Comparison of ENCODE assay signal across 9 mouse cellular contexts in the genomic region with DNA sequence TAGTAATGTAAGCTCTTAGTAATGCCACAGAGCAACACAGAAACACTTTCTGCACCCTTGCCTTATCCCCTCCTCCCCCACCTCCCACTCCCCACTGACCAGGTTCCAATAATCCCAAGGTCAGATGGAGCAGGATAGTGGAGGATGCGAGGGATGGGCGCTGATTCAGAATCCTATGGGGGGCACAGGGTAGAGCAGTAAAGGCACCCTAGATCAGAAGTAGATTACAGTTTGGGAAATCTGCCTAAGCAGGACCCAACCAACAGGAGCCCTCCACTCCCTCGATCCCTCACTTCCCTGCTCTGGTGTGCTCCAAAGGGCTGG. TPM values are rescaled to one million over a fixed set of nuclear protein-coding genes. Genes with fewer than 3 reads are reported as not detected.
DNase-seq lines count a peak whose midpoint lies in the region; ATAC-seq lines count a peak whose summit lies in the region.
"Had no signal": no experiment of that assay in that cellular context is flagged by ENCODE, and none has a peak within 500 bp of the region (broad histone marks: within the 10 kb centered on the region; RNA-seq: fewer than 3 reads in every experiment).

No protein-coding gene starts in this region.

- H3K9ac ChIP-seq in lung, embryonic 16.5 days (ENCODE audit: low read length), result peak overlapping the region; percentile 69
- H3K9ac ChIP-seq in forebrain, embryonic 12.5 days, result peak overlapping the region; percentile 66; the same call in 1 of the 2 replicates
- H3K9ac ChIP-seq in neural tube, embryonic 15.5 days (replicated peaks), result peak overlapping the region; percentile 66

- no peaks in the 10 kb centered on the region for H3K36me3 ChIP-seq in lung, embryonic 16.5 days (ENCODE audit: control insufficient read depth, insufficient read depth, low read length)
- no peaks in the 10 kb centered on the region for H3K36me3 ChIP-seq in forebrain, embryonic 12.5 days (replicated peaks)
- no peaks in the 10 kb centered on the region for H3K36me3 ChIP-seq in limb, embryonic 10.5 days
- H3K36me3 ChIP-seq in neural tube, embryonic 15.5 days, result no peaks in the 10 kb centered on the region

- no peak for DNase-seq in lung, postnatal 14 days
- DNase-seq in limb, embryonic 10.5 days (ENCODE audit: low spot score), result no peak
- DNase-seq in gastrocnemius, postnatal 4 days (ENCODE audit: low spot score in 2 of 2), result no peak
- no peak for DNase-seq in urinary bladder, postnatal 10 days (ENCODE audit: low spot score)
- DNase-seq in ovary, postnatal 36 days (ENCODE audit: low spot score), result no peak

- 7% methylated on average over 3 of the region's 3 CpGs for WGBS in lung, embryonic 16.5 days
- 4% methylated on average over 3 of the region's 3 CpGs for WGBS in forebrain, embryonic 12.5 days
- WGBS in limb, embryonic 10.5 days, result 6% methylated on average over 3 of the region's 3 CpGs
- WGBS in neural tube, embryonic 15.5 days, result 5% methylated on average over 3 of the region's 3 CpGs

- H3K27ac ChIP-seq in lung, embryonic 16.5 days (ENCODE audit: low read length), result no peak overlapping the region
- H3K27ac ChIP-seq in forebrain, embryonic 12.5 days, result no peak overlapping the region
- peak overlapping the region; percentile 82 for H3K27ac ChIP-seq in limb, embryonic 10.5 days
- no peak overlapping the region; the same call in 1 of the 2 replicates for H3K27ac ChIP-seq in neural tube, embryonic 15.5 days (replicated peaks)

- ATAC-seq in lung, embryonic 16.5 days (ENCODE audit: low read depth), result no peak
- no peak for ATAC-seq in forebrain, embryonic 12.5 days (ENCODE audit: low FRiP score)
- no peak for ATAC-seq in neural tube, embryonic 15.5 days (ENCODE audit: low FRiP score)

- peak overlapping the region; percentile 100 for H3K4me2 ChIP-seq in lung, embryonic 16.5 days (ENCODE audit: low read depth, low read length)
- peak overlapping the region; percentile 99 for H3K4me2 ChIP-seq in forebrain, embryonic 12.5 days
- peak overlapping the region; percentile 100 for H3K4me2 ChIP-seq in neural tube, embryonic 15.5 days

- peaks cover 8% of the 10 kb centered on the region for H3K4me1 ChIP-seq in lung, embryonic 16.5 days (replicated peaks; ENCODE audit: control insufficient read depth, insufficient read depth, low read length)
- peaks cover 24% of the 10 kb centered on the region for H3K4me1 ChIP-seq in forebrain, embryonic 12.5 days
- H3K4me1 ChIP-seq in limb, embryonic 10.5 days, result peaks cover 28% of the 10 kb centered on the region
- peaks cover 25% of the 10 kb centered on the region for H3K4me1 ChIP-seq in neural tube, embryonic 15.5 days

- peaks cover 39% of the 10 kb centered on the region for H3K27me3 ChIP-seq in lung, embryonic 16.5 days (ENCODE audit: control insufficient read depth, insufficient read depth, low read depth, low read length)
- peaks cover 60% of the 10 kb centered on the region for H3K27me3 ChIP-seq in forebrain, embryonic 12.5 days
- peaks cover 75% of the 10 kb centered on the region for H3K27me3 ChIP-seq in limb, embryonic 10.5 days (ENCODE audit: low read depth, poor library complexity, severe bottlenecking)
- peaks cover 39% of the 10 kb centered on the region for H3K27me3 ChIP-seq in neural tube, embryonic 15.5 days (replicated peaks)

- H3K4me3 ChIP-seq in lung, embryonic 16.5 days (ENCODE audit: low read length), result peak overlapping the region; percentile 62
- H3K4me3 ChIP-seq in forebrain, embryonic 12.5 days (replicated peaks), result peak overlapping the region; percentile 60
- H3K4me3 ChIP-seq in limb, embryonic 10.5 days, result peak overlapping the region; percentile 69
- peak overlapping the region; percentile 63 for H3K4me3 ChIP-seq in neural tube, embryonic 15.5 days (replicated peaks)

- H3K9me3 ChIP-seq in lung, embryonic 16.5 days (ENCODE audit: control insufficient read depth, low read length), result no peaks in the 10 kb centered on the region
- no peaks in the 10 kb centered on the region for H3K9me3 ChIP-seq in forebrain, embryonic 12.5 days
- no peaks in the 10 kb centered on the region for H3K9me3 ChIP-seq in limb, embryonic 10.5 days (replicated peaks)
- H3K9me3 ChIP-seq in neural tube, embryonic 15.5 days (replicated peaks), result no peaks in the 10 kb centered on the region

RNA-seq across cellular contexts. Expression of a gene that starts 0.4 kb away (rescaled TPM):
- polyA plus RNA-seq in lung, embryonic 16.5 days (2015; fragmentation: Nextera tagmentation; extraction: Ambion mirVana), result 0.08 TPM in 1 of 2 replicates, not detected in the other
- polyA plus RNA-seq in forebrain, embryonic 12.5 days (2016; fragmentation: Nextera tagmentation; extraction: Ambion mirVana), result 4.1 and 4.3 TPM in 2 replicates
- 0.16 and 0.33 TPM in 2 replicates for polyA plus RNA-seq in limb, embryonic 10.5 days (2016; fragmentation: Nextera tagmentation; extraction: Ambion mirVana)
- 15.8 and 20.2 TPM in 2 replicates for polyA plus RNA-seq in neural tube, embryonic 15.5 days (2015; fragmentation: Nextera tagmentation; extraction: Ambion mirVana)
- total RNA-seq in gastrocnemius, postnatal 4 days (2021), result under 1 TPM in 1 of 2 experiments, not detected in 1; 0.17 TPM
- total RNA-seq: neutrophil, adult 5-6 weeks had no signal
